Mouse (Mus musculus): ENCODE results near the gene Tcea3. TPM values are rescaled to one million over a fixed set of nuclear protein-coding genes. Genes with fewer than 3 reads are reported as not detected.

Gene Tcea3
- polyA plus RNA-seq, 1 experiment from 2014 or later, result 29.1 TPM

GRCm38 (mm10) chr4:136311042-136311999 lies 63.8 kb downstream of the Tcea3 start:
- peak; percentile 30 for ATAC-seq (ENCODE audit: insufficient read depth, low FRiP score)

GRCm38 (mm10) chr4:136312616-136313015 lies 65.1 kb downstream of the Tcea3 start:
- Histone ChIP-seq H3K9me3 (replicated peaks; ENCODE audit: control insufficient read depth, low read length) (no peaks in the 10 kb centered on the region), H3K4me1 (ENCODE audit: control insufficient read depth, insufficient read depth, low read length) (peaks cover 26% of the 10 kb centered on the region), H3K27ac (ENCODE audit: low read length) (no peak overlapping the region), H3K27me3 (ENCODE audit: control insufficient read depth, insufficient read depth, low read length) (no peaks in the 10 kb centered on the region), H3K4me2 (ENCODE audit: low read depth, low read length) (peak overlapping the region; percentile 85), H3K36me3 (ENCODE audit: control insufficient read depth, insufficient read depth, low read length) (no peaks in the 10 kb centered on the region), H3K9ac (ENCODE audit: low read length) (peak overlapping the region; percentile 31; the same call in 1 of the 2 replicates), H3K4me3 (replicated peaks; ENCODE audit: low read length) (peak overlapping the region; percentile 99)
- 8% methylated on average over 4 of the region's 4 CpGs for WGBS
- no peak for ATAC-seq (ENCODE audit: insufficient read depth, low FRiP score)

More at GRCm38 (mm10) chr4:136311042-136311999, 63.8 kb downstream of the Tcea3 start:
- H3K4me2 ChIP-seq (ENCODE audit: low read depth, low read length), result peak overlapping the region; percentile 85
- under 1% methylated on average over 81 of the region's 81 CpGs for WGBS
- H3K27me3 ChIP-seq (ENCODE audit: control insufficient read depth, insufficient read depth, low read length), result no peaks in the 10 kb centered on the region
- peak overlapping the region; percentile 100 for H3K9ac ChIP-seq (ENCODE audit: low read length)
- no peaks in the 10 kb centered on the region for H3K9me3 ChIP-seq (replicated peaks; ENCODE audit: control insufficient read depth, low read length)
- H3K36me3 ChIP-seq (ENCODE audit: control insufficient read depth, insufficient read depth, low read length), result no peaks in the 10 kb centered on the region
- peaks cover 26% of the 10 kb centered on the region for H3K4me1 ChIP-seq (ENCODE audit: control insufficient read depth, insufficient read depth, low read length)
- H3K4me3 ChIP-seq (replicated peaks; ENCODE audit: low read length), result peak overlapping the region; percentile 99
- H3K27ac ChIP-seq (ENCODE audit: low read length), result peak overlapping the region; percentile 98

GRCm38 (mm10) chr4:136317667-136318066 lies 70.1 kb downstream of the Tcea3 start:
- Histone ChIP-seq H3K4me1 (ENCODE audit: control insufficient read depth, insufficient read depth, low read length) (peaks cover 16% of the 10 kb centered on the region), H3K4me3 (replicated peaks; ENCODE audit: low read length) (no peak overlapping the region), H3K36me3 (ENCODE audit: control insufficient read depth, insufficient read depth, low read length) (peaks cover 14% of the 10 kb centered on the region), H3K4me2 (ENCODE audit: low read depth, low read length) (no peak overlapping the region), H3K9me3 (replicated peaks; ENCODE audit: control insufficient read depth, low read length) (no peaks in the 10 kb centered on the region), H3K27me3 (ENCODE audit: control insufficient read depth, insufficient read depth, low read length) (no peaks in the 10 kb centered on the region), H3K27ac (ENCODE audit: low read length) (no peak overlapping the region), H3K9ac (ENCODE audit: low read length) (no peak overlapping the region)
- ATAC-seq (ENCODE audit: insufficient read depth, low FRiP score), result no peak
- WGBS, result 91% methylated on average over 4 of the region's 4 CpGs

- Histone ChIP-seq H3K27ac (ENCODE audit: low read length) (no peak overlapping the region), H3K36me3 (ENCODE audit: control insufficient read depth, insufficient read depth, low read length) (peaks cover 17% of the 10 kb centered on the region), H3K27me3 (ENCODE audit: control insufficient read depth, insufficient read depth, low read length) (no peaks in the 10 kb centered on the region), H3K4me3 (replicated peaks; ENCODE audit: low read length) (no peak overlapping the region), H3K4me2 (ENCODE audit: low read depth, low read length) (no peak overlapping the region), H3K9me3 (replicated peaks; ENCODE audit: control insufficient read depth, low read length) (no peaks in the 10 kb centered on the region), H3K4me1 (ENCODE audit: control insufficient read depth, insufficient read depth, low read length) (0 out of 2 replicates have a peak, but pooled peaks cover 2% of the 10 kb centered on the region), H3K9ac (ENCODE audit: low read length) (no peak overlapping the region)
- no peak for ATAC-seq (ENCODE audit: insufficient read depth, low FRiP score)
- 68% methylated on average over 4 of the region's 4 CpGs for WGBS
Measured at GRCm38 (mm10) chr4:136320016-136320415, 72.5 kb downstream of the Tcea3 start.

- WGBS, result 47% methylated on average over 2 of the region's 2 CpGs
- Histone ChIP-seq H3K4me3 (replicated peaks; ENCODE audit: low read length) (no peak overlapping the region), H3K4me1 (ENCODE audit: control insufficient read depth, insufficient read depth, low read length) (no peaks in the 10 kb centered on the region), H3K27ac (ENCODE audit: low read length) (no peak overlapping the region), H3K36me3 (ENCODE audit: control insufficient read depth, insufficient read depth, low read length) (peaks cover 12% of the 10 kb centered on the region), H3K9me3 (replicated peaks; ENCODE audit: control insufficient read depth, low read length) (no peaks in the 10 kb centered on the region), H3K4me2 (ENCODE audit: low read depth, low read length) (no peak overlapping the region), H3K9ac (ENCODE audit: low read length) (no peak overlapping the region), H3K27me3 (ENCODE audit: control insufficient read depth, insufficient read depth, low read length) (no peaks in the 10 kb centered on the region)
- no peak for ATAC-seq (ENCODE audit: insufficient read depth, low FRiP score)
Measured at GRCm38 (mm10) chr4:136324226-136324625, 76.7 kb downstream of the Tcea3 start.

Other genes with a start within 250 kb of the Tcea3 start
- 41.0 and 44.2 TPM in 2 replicates for gene Eloa, start 226.0 kb upstream of the Tcea3 start, polyA plus RNA-seq (2015; fragmentation: Nextera tagmentation; extraction: Ambion mirVana)
- gene Rpl11, start 194.3 kb upstream of the Tcea3 start, polyA plus RNA-seq (2015; fragmentation: Nextera tagmentation; extraction: Ambion mirVana), result 352 and 411 TPM in 2 replicates
- gene Id3, start 104.2 kb upstream of the Tcea3 start, polyA plus RNA-seq (2015; fragmentation: Nextera tagmentation; extraction: Ambion mirVana), result 271 and 285 TPM in 2 replicates
- 7.7 and 9.3 TPM in 2 replicates for gene E2f2, start 75.3 kb upstream of the Tcea3 start, polyA plus RNA-seq (2015; fragmentation: Nextera tagmentation; extraction: Ambion mirVana)
- gene Asap3, start 41.4 kb upstream of the Tcea3 start, polyA plus RNA-seq (2015; fragmentation: Nextera tagmentation; extraction: Ambion mirVana), result 7.0 and 7.1 TPM in 2 replicates
- 23.9 and 25.9 TPM in 2 replicates for gene Zfp46, start 37.0 kb downstream of the Tcea3 start, polyA plus RNA-seq (2015; fragmentation: Nextera tagmentation; extraction: Ambion mirVana)
- 119 and 121 TPM in 2 replicates for gene Hnrnpr, start 63.2 kb downstream of the Tcea3 start, polyA plus RNA-seq (2015; fragmentation: Nextera tagmentation; extraction: Ambion mirVana)
- 0.27 and 0.34 TPM in 2 replicates for gene Htr1d, start 175.8 kb downstream of the Tcea3 start, polyA plus RNA-seq (2015; fragmentation: Nextera tagmentation; extraction: Ambion mirVana)
- gene 6030445D17Rik, start 214.5 kb downstream of the Tcea3 start, polyA plus RNA-seq (2015; fragmentation: Nextera tagmentation; extraction: Ambion mirVana), result 0.19 and 0.21 TPM in 2 replicates
- 88.7 and 90.1 TPM in 2 replicates for gene Luzp1, start 222.0 kb downstream of the Tcea3 start, polyA plus RNA-seq (2015; fragmentation: Nextera tagmentation; extraction: Ambion mirVana)

Data from stomach, embryonic 16.5 days (tissue).